Mouse (Mus musculus) adrenal gland, adult (tissue): ENCODE measurements around the gene Cntnap4.
"Not testable (repeated sequence)": the region's sequence is repeated elsewhere in the genome, so short reads cannot be mapped to it uniquely, and the experiment has no call there.

Experiments used
- DNase-seq, 2 experiments: peaks; one replicate each; pipeline ENCODE4 v3.0.0; 2022 to 2023; ENCODE audit warnings: low spot score in 1 of 2; ENCODE audit not compliant: inconsistent age in 2 of 2

The Cntnap4 gene

GRCm38 (mm10) chr8:112724918-112725317 is 155.1 kb downstream of the Cntnap4 start:
- DNase-seq, result no peak

- no peak for DNase-seq
Measured at GRCm38 (mm10) chr8:112730583-112731432, 161.0 kb downstream of the Cntnap4 start.

GRCm38 (mm10) chr8:112735575-112735974 is 165.7 kb downstream of the Cntnap4 start:
- no peak for DNase-seq

- no peak for DNase-seq
Measured at GRCm38 (mm10) chr8:112743331-112743730, 173.5 kb downstream of the Cntnap4 start.

GRCm38 (mm10) chr8:112747296-112747695 is 177.5 kb downstream of the Cntnap4 start:
- no peak for DNase-seq

GRCm38 (mm10) chr8:112755171-112755570 is 185.3 kb downstream of the Cntnap4 start:
- DNase-seq, result no peak

- DNase-seq, result no peak
Measured at GRCm38 (mm10) chr8:112803058-112803457, 233.2 kb downstream of the Cntnap4 start.

GRCm38 (mm10) chr8:112809382-112809781 is 239.5 kb downstream of the Cntnap4 start:
- DNase-seq, result no peak

- DNase-seq, result no peak
Measured at GRCm38 (mm10) chr8:112841057-112841456, 271.2 kb downstream of the Cntnap4 start.

GRCm38 (mm10) chr8:112849541-112849940 is 279.7 kb downstream of the Cntnap4 start:
- DNase-seq, result not testable (repeated sequence)

GRCm38 (mm10) chr8:112906458-112907112 is 336.7 kb downstream of the Cntnap4 start:
- DNase-seq, result peak; percentile 42 to 79

- peak in 1 of 2 experiments; percentile 7 for DNase-seq
Measured at GRCm38 (mm10) chr8:112909527-112909926, 339.7 kb downstream of the Cntnap4 start.

GRCm38 (mm10) chr8:112911422-112911821 is 341.6 kb downstream of the Cntnap4 start:
- no peak for DNase-seq

- no peak for DNase-seq
Measured at GRCm38 (mm10) chr8:112922151-112922550, 352.3 kb downstream of the Cntnap4 start.

- no peak for DNase-seq
Measured at GRCm38 (mm10) chr8:112922789-112923188, 352.9 kb downstream of the Cntnap4 start.
